Mouse (Mus musculus) A20 (cell line): ENCODE measurements around the gene Mlh3.

Experiments
- DNase-seq: peaks from one replicate; pipeline ENCODE4 v3.0.0-alpha.2; 2011; ENCODE audit warnings: low read depth, low spot score

The Mlh3 gene

GRCm38 (mm10) chr12:85192461-85193108 is 77.8 kb downstream of the Mlh3 start:
- DNase-seq: peak; percentile 79

DNA sequence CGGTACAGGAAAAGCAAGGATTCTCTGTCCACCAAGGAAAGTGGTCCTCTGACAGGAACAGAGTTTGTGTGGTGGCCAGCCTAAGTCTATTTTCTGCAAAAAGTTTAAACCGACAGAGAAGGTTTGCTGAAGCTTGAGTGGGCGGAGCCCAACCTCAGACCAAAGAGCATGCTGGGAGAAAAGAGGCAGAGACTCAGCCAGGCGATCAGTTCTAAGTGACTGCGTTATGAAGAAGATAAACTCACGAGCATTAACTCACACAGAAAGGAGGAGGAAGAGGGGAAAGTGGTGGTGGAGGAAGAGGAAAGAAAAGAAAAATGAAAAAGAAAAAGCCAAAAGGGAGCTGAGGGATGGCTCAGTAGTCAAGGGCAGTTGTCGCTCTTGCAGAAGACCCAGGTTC is 80.1 kb downstream of the Mlh3 start:
- peak; percentile 57 for DNase-seq

- DNase-seq: no peak
Measured at GRCm38 (mm10) chr12:85186361-85186760, 84.0 kb downstream of the Mlh3 start.

DNA sequence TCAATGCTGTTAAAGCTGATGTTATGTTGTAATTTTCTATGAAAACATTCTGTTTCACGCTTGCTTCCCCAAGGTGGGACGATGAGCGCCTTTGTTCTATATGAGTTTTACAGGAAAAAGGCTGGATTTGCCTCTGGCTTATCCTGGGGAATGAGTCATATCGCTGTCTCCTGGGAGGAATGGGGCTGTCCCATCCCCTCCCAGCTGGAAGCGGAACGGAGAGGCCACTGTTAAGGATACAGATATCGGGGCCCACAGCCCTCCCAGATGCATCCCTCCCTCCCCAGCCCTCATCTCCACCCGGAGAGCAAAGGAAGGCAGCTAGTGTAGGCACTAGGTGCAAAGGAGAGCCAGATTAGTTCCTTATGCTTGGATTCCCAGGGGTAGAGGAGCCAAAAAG is 84.6 kb downstream of the Mlh3 start:
- no peak for DNase-seq
